In genomic region chr4:130813958-130814357, GRCm38 (mm10) we compare ENCODE assay signal across 13 mouse cellular contexts. TPM values are rescaled to one million over a fixed set of nuclear protein-coding genes. Genes with fewer than 3 reads are reported as not detected.
DNase-seq lines count a peak whose midpoint lies in the region; ATAC-seq and TF ChIP-seq lines count a peak whose summit lies in the region.
"Had no signal": no experiment of that assay in that cellular context is flagged by ENCODE, and none has a peak within 500 bp of the region (broad histone marks: within the 10 kb centered on the region; RNA-seq: fewer than 3 reads in every experiment).

No protein-coding gene starts in this region.

- 40% methylated on average over 2 of the region's 2 CpGs for WGBS in forebrain, embryonic 15.5 days
- WGBS in hindbrain, embryonic 15.5 days: 37% methylated on average over 2 of the region's 2 CpGs
- WGBS in neural tube, embryonic 13.5 days: 49% methylated on average over 2 of the region's 2 CpGs
- 63% methylated on average over 2 of the region's 2 CpGs for WGBS in kidney, adult 2 months
- 63% methylated on average over 2 of the region's 2 CpGs for WGBS in stomach, postnatal 0 days

- peak; percentile 65 to 76 for DNase-seq in left cerebral cortex, postnatal 25 days (ENCODE audit: low spot score in 2 of 2)
- no peak for DNase-seq in left cerebral cortex, postnatal 4 days
- DNase-seq in kidney, adult 2 months: no peak
- DNase-seq in stomach, postnatal 0 days (ENCODE audit: low spot score): no peak
- no peak for DNase-seq in spleen, adult 18-20 months
- DNase-seq: adrenal gland, postnatal 25 days; cerebellum, adult 8-10 months; heart, adult 11 months; kidney, postnatal 36 days; liver, postnatal 0 days had no signal

- no peak overlapping the region for H3K4me3 ChIP-seq in forebrain, embryonic 15.5 days
- no peak overlapping the region for H3K4me3 ChIP-seq in hindbrain, embryonic 15.5 days
- no peak overlapping the region for H3K4me3 ChIP-seq in neural tube, embryonic 13.5 days
- no peak overlapping the region for H3K4me3 ChIP-seq in kidney, adult 2 months (ENCODE audit: insufficient read depth, low read depth, low read length)
- no peak overlapping the region for H3K4me3 ChIP-seq in stomach, postnatal 0 days (ENCODE audit: low read depth, low read length)

- TF ChIP-seq CTCF in kidney, adult 2 months (conservative IDR thresholded peaks at IDR 0.05; ENCODE audit: insufficient read depth, insufficient read length, low read depth, low read length): no peak
- no peak for TF ChIP-seq CTCF in stomach, postnatal 0 days (IDR thresholded peaks at IDR 0.05; ENCODE audit: low read depth)

- H3K4me2 ChIP-seq in forebrain, embryonic 15.5 days (replicated peaks): peak overlapping the region; percentile 15; the same call in 1 of the 2 replicates
- H3K4me2 ChIP-seq in hindbrain, embryonic 15.5 days: peak overlapping the region; percentile 40
- H3K4me2 ChIP-seq in neural tube, embryonic 13.5 days: peak overlapping the region; percentile 39
- no peak overlapping the region for H3K4me2 ChIP-seq in stomach, postnatal 0 days (replicated peaks; ENCODE audit: low read depth)

- H3K4me1 ChIP-seq in forebrain, embryonic 15.5 days: peaks cover 66% of the 10 kb centered on the region
- H3K4me1 ChIP-seq in hindbrain, embryonic 15.5 days (replicated peaks): peaks cover 69% of the 10 kb centered on the region
- H3K4me1 ChIP-seq in neural tube, embryonic 13.5 days (replicated peaks): peaks cover 68% of the 10 kb centered on the region
- H3K4me1 ChIP-seq in kidney, adult 2 months (ENCODE audit: control insufficient read depth, insufficient read depth, low read length): no peaks in the 10 kb centered on the region
- H3K4me1 ChIP-seq in stomach, postnatal 0 days (replicated peaks; ENCODE audit: control insufficient read depth, insufficient read depth): peaks cover 3% of the 10 kb centered on the region; the same call in 1 of the 2 replicates

- peak overlapping the region; percentile 91 for H3K27ac ChIP-seq in forebrain, embryonic 15.5 days (replicated peaks)
- peak overlapping the region; percentile 83 for H3K27ac ChIP-seq in hindbrain, embryonic 15.5 days (replicated peaks)
- peak overlapping the region; percentile 87 for H3K27ac ChIP-seq in neural tube, embryonic 13.5 days (replicated peaks)
- H3K27ac ChIP-seq in kidney, adult 2 months (ENCODE audit: insufficient read depth, low read depth, low read length): no peak overlapping the region
- no peak overlapping the region for H3K27ac ChIP-seq in stomach, postnatal 0 days (replicated peaks)

- H3K9ac ChIP-seq in forebrain, embryonic 15.5 days (replicated peaks): peak overlapping the region; percentile 23; the same call in 1 of the 2 replicates
- H3K9ac ChIP-seq in hindbrain, embryonic 15.5 days: peak overlapping the region; percentile 35; the same call in 1 of the 2 replicates
- peak overlapping the region; percentile 59 for H3K9ac ChIP-seq in neural tube, embryonic 13.5 days
- no peak overlapping the region for H3K9ac ChIP-seq in stomach, postnatal 0 days (ENCODE audit: low read length)
- H3K9ac ChIP-seq: liver, postnatal 0 days had no signal

- no peak for TF ChIP-seq EP300 in stomach, postnatal 0 days (optimal IDR thresholded peaks at IDR 0.05)

- TF ChIP-seq POLR2A in kidney, adult 2 months (IDR thresholded peaks at IDR 0.05; ENCODE audit: low read depth, low read length): no peak

- ATAC-seq in forebrain, embryonic 15.5 days (replicated peaks): peak; percentile 57
- peak; percentile 78 for ATAC-seq in hindbrain, embryonic 15.5 days (ENCODE audit: low FRiP score, low read depth)
- ATAC-seq in neural tube, embryonic 13.5 days (ENCODE audit: low read depth): peak; percentile 63
- no peak for ATAC-seq in stomach, postnatal 0 days (ENCODE audit: low FRiP score, low TSS enrichment)
- ATAC-seq: liver, postnatal 0 days had no signal

- H3K27me3 ChIP-seq in forebrain, embryonic 15.5 days: no peaks in the 10 kb centered on the region
- H3K27me3 ChIP-seq in hindbrain, embryonic 15.5 days: no peaks in the 10 kb centered on the region
- H3K27me3 ChIP-seq in neural tube, embryonic 13.5 days: no peaks in the 10 kb centered on the region
- H3K27me3 ChIP-seq in kidney, adult 2 months (replicated peaks; ENCODE audit: control insufficient read depth, insufficient read depth, low read length): no peaks in the 10 kb centered on the region
- no peaks in the 10 kb centered on the region for H3K27me3 ChIP-seq in stomach, postnatal 0 days (ENCODE audit: control insufficient read depth, insufficient read depth, low read length)

- intact Hi-C loops in left cerebral cortex, postnatal 25 days (cut with DNase I): no loop called here
- intact Hi-C loops in left cerebral cortex, postnatal 4 days (cut with DNase I): no loop called here

- H3K9me3 ChIP-seq in forebrain, embryonic 15.5 days: no peaks in the 10 kb centered on the region
- H3K9me3 ChIP-seq in hindbrain, embryonic 15.5 days: no peaks in the 10 kb centered on the region
- H3K9me3 ChIP-seq in neural tube, embryonic 13.5 days: no peaks in the 10 kb centered on the region
- no peaks in the 10 kb centered on the region for H3K9me3 ChIP-seq in stomach, postnatal 0 days (ENCODE audit: control insufficient read depth, low read length)

- H3K36me3 ChIP-seq in forebrain, embryonic 15.5 days: peaks cover 2% of the 10 kb centered on the region; the same call in 1 of the 2 replicates
- 0 out of 2 replicates have a peak, but pooled peaks cover 3% of the 10 kb centered on the region for H3K36me3 ChIP-seq in hindbrain, embryonic 15.5 days
- H3K36me3 ChIP-seq in neural tube, embryonic 13.5 days: peaks cover 10% of the 10 kb centered on the region
- H3K36me3 ChIP-seq in kidney, adult 2 months (ENCODE audit: control insufficient read depth, insufficient read depth, low read length): no peaks in the 10 kb centered on the region
- H3K36me3 ChIP-seq in stomach, postnatal 0 days (ENCODE audit: control insufficient read depth, insufficient read depth, low read length): no peaks in the 10 kb centered on the region; the same call in 1 of the 2 replicates

RNA-seq across cellular contexts. Expression of gene Sdc3, which starts 21.6 kb away (rescaled TPM):
- total RNA-seq in left cerebral cortex, postnatal 25 days (2021): 100 to 1,000 TPM; 167 to 181 TPM
- total RNA-seq in left cerebral cortex, postnatal 4 days (2021): 100 to 1,000 TPM; 455 to 494 TPM
- 84.9 and 85.7 TPM in 2 replicates for polyA plus RNA-seq in forebrain, embryonic 15.5 days (2015; fragmentation: Nextera tagmentation; extraction: Ambion mirVana)
- polyA plus RNA-seq in hindbrain, embryonic 15.5 days (2015; fragmentation: Nextera tagmentation; extraction: Ambion mirVana): 146 and 182 TPM in 2 replicates
- 76.9 and 78.8 TPM in 2 replicates for polyA plus RNA-seq in neural tube, embryonic 13.5 days (2015; fragmentation: Nextera tagmentation; extraction: Ambion mirVana)
- polyA plus RNA-seq in kidney, adult 2 months (2012; rRNA removed): 27.1 and 45.3 TPM in 2 replicates
- 11.0 and 12.8 TPM in 2 replicates for polyA plus RNA-seq in stomach, postnatal 0 days (2015; fragmentation: Nextera tagmentation; extraction: Ambion mirVana)

Comparison
In these comparisons a context has a peak if more than half of its experiments do, and no peak if none do; other contexts are left out.
1. DNase-seq: peak in left cerebral cortex, postnatal 25 days (2 of 2); none in left cerebral cortex, postnatal 4 days (single experiment), kidney, adult 2 months (single experiment), stomach, postnatal 0 days (single experiment) and spleen, adult 18-20 months (0 of 2).
2. H3K27ac ChIP-seq: peak in forebrain, embryonic 15.5 days (single experiment), hindbrain, embryonic 15.5 days (single experiment) and neural tube, embryonic 13.5 days (single experiment); none in kidney, adult 2 months (single experiment) and stomach, postnatal 0 days (single experiment).